Mouse (Mus musculus) ES-E14 (cell line): Measurements from ENCODE around the gene Slc48a1.

Source experiments
- HCFC1 ChIP-seq: IDR thresholded peaks from 2 replicates; pipeline ENCODE4 v1.6.1; 2012; ENCODE audit warnings: low read length, inconsistent platforms, borderline replicate concordance; ENCODE audit not compliant: insufficient read depth
- MAFK ChIP-seq: IDR thresholded peaks from 2 replicates; pipeline ENCODE4 v1.6.1; 2014; ENCODE audit warnings: mild to moderate bottlenecking, low read depth, low read length, inconsistent platforms; ENCODE audit not compliant: insufficient read depth
- ZC3H11A ChIP-seq: IDR thresholded peaks from 2 replicates; pipeline ENCODE4 v1.6.1; 2012; ENCODE audit warnings: low read depth, mild to moderate bottlenecking, inconsistent platforms, low read length, borderline replicate concordance
- ZNF384 ChIP-seq: IDR thresholded peaks from 2 replicates; pipeline ENCODE4 v1.6.1; 2012; ENCODE audit warnings: low read depth, low read length, inconsistent platforms

- no peak for TF ChIP-seq HCFC1
- no peak for TF ChIP-seq MAFK
- no peak for TF ChIP-seq ZC3H11A
- no peak for TF ChIP-seq ZNF384
Observed at GRCm38 (mm10) chr15:97822545-97823228, 44.4 kb downstream of the Slc48a1 start.
